ENCODE assay signal across 8 mouse cellular contexts in genomic region chr4:135873526-135874202, GRCm38 (mm10). TPM values are rescaled to one million over a fixed set of nuclear protein-coding genes. Genes with fewer than 3 reads are reported as not detected.
DNase-seq lines count a peak whose midpoint lies in the region; ATAC-seq and TF ChIP-seq lines count a peak whose summit lies in the region.

Gene Pnrc2 (minus strand): TSS chr4:135873850.

- peaks cover 40% of the 10 kb centered on the region for H3K36me3 ChIP-seq in E14TG2a.4 (ENCODE audit: insufficient read depth, low read length)
- peaks cover 24% of the 10 kb centered on the region for H3K36me3 ChIP-seq in forebrain, embryonic 12.5 days (replicated peaks)
- peaks cover 28% of the 10 kb centered on the region for H3K36me3 ChIP-seq in heart, postnatal 0 days (replicated peaks; ENCODE audit: control insufficient read depth, insufficient read depth, low read length)
- H3K36me3 ChIP-seq in liver, postnatal 0 days (replicated peaks; ENCODE audit: insufficient read depth, low read length), result peaks cover 35% of the 10 kb centered on the region
- peaks cover 12% of the 10 kb centered on the region for H3K36me3 ChIP-seq in neural tube, embryonic 14.5 days (ENCODE audit: control insufficient read depth, insufficient read depth, low read length)

- peak within 1 kb of the TSS; percentile 87 for H3K4me3 ChIP-seq in E14TG2a.4 (replicated peaks; ENCODE audit: low read length)
- H3K4me3 ChIP-seq in forebrain, embryonic 12.5 days (replicated peaks), result peak within 1 kb of the TSS; percentile 75
- peak within 1 kb of the TSS; percentile 71 for H3K4me3 ChIP-seq in heart, postnatal 0 days (ENCODE audit: low read depth, low read length)
- peak within 1 kb of the TSS; percentile 74 for H3K4me3 ChIP-seq in liver, postnatal 0 days (ENCODE audit: low read depth, low read length)
- peak within 1 kb of the TSS; percentile 62 for H3K4me3 ChIP-seq in neural tube, embryonic 14.5 days (ENCODE audit: low read depth, low read length)

- peak within 1 kb of the TSS; percentile 93 for H3K9ac ChIP-seq in forebrain, embryonic 12.5 days
- peak within 1 kb of the TSS; percentile 88 for H3K9ac ChIP-seq in heart, postnatal 0 days (replicated peaks; ENCODE audit: low read depth, low read length)
- H3K9ac ChIP-seq in liver, postnatal 0 days (replicated peaks), result peak within 1 kb of the TSS; percentile 90
- H3K9ac ChIP-seq in neural tube, embryonic 14.5 days (replicated peaks; ENCODE audit: low read depth, low read length), result peak within 1 kb of the TSS; percentile 76

- peak; percentile 96 for ATAC-seq in forebrain, embryonic 12.5 days (ENCODE audit: low FRiP score)
- ATAC-seq in heart, postnatal 0 days (ENCODE audit: insufficient read depth, low read depth), result peak; percentile 89
- peak; percentile 94 for ATAC-seq in liver, postnatal 0 days
- peak; percentile 96 for ATAC-seq in neural tube, embryonic 14.5 days (ENCODE audit: low read depth)

- TF ChIP-seq EP300 in heart, postnatal 0 days (IDR thresholded peaks at IDR 0.05; ENCODE audit: low read depth), result peak; percentile 66; the same call in 1 of the 2 replicates
- peak; percentile 51; the same call in 1 of the 2 replicates for TF ChIP-seq EP300 in liver, postnatal 0 days (IDR thresholded peaks at IDR 0.05; ENCODE audit: low read depth)

- 0% methylated on average over 58 of the region's 60 CpGs for WGBS in forebrain, embryonic 12.5 days
- under 1% methylated on average over 53 of the region's 60 CpGs for WGBS in heart, postnatal 0 days
- WGBS in large intestine, adult 2 months, result under 1% methylated on average over 59 of the region's 60 CpGs
- WGBS in liver, postnatal 0 days (ENCODE audit: insufficient replicate concordance), result under 1% methylated on average over 50 of the region's 60 CpGs
- WGBS in neural tube, embryonic 14.5 days, result under 1% methylated on average over 51 of the region's 60 CpGs

- H3K27me3 ChIP-seq in E14TG2a.4 (ENCODE audit: insufficient read depth, low read length), result no peaks in the 10 kb centered on the region
- H3K27me3 ChIP-seq in forebrain, embryonic 12.5 days, result no peaks in the 10 kb centered on the region
- no peaks in the 10 kb centered on the region for H3K27me3 ChIP-seq in heart, postnatal 0 days (ENCODE audit: control insufficient read depth, insufficient read depth, low read length)
- no peaks in the 10 kb centered on the region for H3K27me3 ChIP-seq in liver, postnatal 0 days (ENCODE audit: insufficient read depth, low read length)
- no peaks in the 10 kb centered on the region for H3K27me3 ChIP-seq in neural tube, embryonic 14.5 days (ENCODE audit: control insufficient read depth, insufficient read depth, low read length)

- TF ChIP-seq CTCF in E14TG2a.4 (conservative IDR thresholded peaks at IDR 0.05; ENCODE audit: low read length), result no peak
- no peak for TF ChIP-seq CTCF in heart, postnatal 0 days (IDR thresholded peaks at IDR 0.05; ENCODE audit: low read depth)
- no peak for TF ChIP-seq CTCF in liver, postnatal 0 days (IDR thresholded peaks at IDR 0.05; ENCODE audit: low read depth)

- H3K4me1 ChIP-seq in E14TG2a.4 (replicated peaks; ENCODE audit: low read depth, low read length), result peaks cover 57% of the 10 kb centered on the region
- peaks cover 60% of the 10 kb centered on the region for H3K4me1 ChIP-seq in forebrain, embryonic 12.5 days
- peaks cover 58% of the 10 kb centered on the region for H3K4me1 ChIP-seq in heart, postnatal 0 days (ENCODE audit: control insufficient read depth, insufficient read depth)
- H3K4me1 ChIP-seq in liver, postnatal 0 days (ENCODE audit: insufficient read depth), result peaks cover 42% of the 10 kb centered on the region
- peaks cover 32% of the 10 kb centered on the region for H3K4me1 ChIP-seq in neural tube, embryonic 14.5 days (ENCODE audit: control insufficient read depth, insufficient read depth, low read length)

- H3K27ac ChIP-seq in forebrain, embryonic 12.5 days, result peak within 1 kb of the TSS; percentile 98
- peak within 1 kb of the TSS; percentile 100 for H3K27ac ChIP-seq in heart, postnatal 0 days (ENCODE audit: low read depth)
- H3K27ac ChIP-seq in liver, postnatal 0 days (ENCODE audit: low read depth), result peak within 1 kb of the TSS; percentile 98
- peak within 1 kb of the TSS; percentile 97 for H3K27ac ChIP-seq in neural tube, embryonic 14.5 days (ENCODE audit: low read depth, low read length)

- peak; percentile 82 for DNase-seq in c-Kit-positive CD71-positive TER-119-negative erythroid progenitor cells, embryonic 14.5 days (ENCODE audit: low read depth)
- DNase-seq in heart, postnatal 0 days (ENCODE audit: low spot score), result peak; percentile 94
- DNase-seq in large intestine, adult 2 months (ENCODE audit: low read depth, low spot score), result peak; percentile 67
- DNase-seq in liver, postnatal 0 days, result peak; percentile 95
- DNase-seq in testis, postnatal 10 days (ENCODE audit: low spot score), result peak; percentile 86

- peak within 1 kb of the TSS; percentile 88 for H3K4me2 ChIP-seq in forebrain, embryonic 12.5 days
- peak within 1 kb of the TSS; percentile 88 for H3K4me2 ChIP-seq in heart, postnatal 0 days (ENCODE audit: low read depth, low read length)
- H3K4me2 ChIP-seq in liver, postnatal 0 days (ENCODE audit: low read depth, low read length), result peak within 1 kb of the TSS; percentile 88
- H3K4me2 ChIP-seq in neural tube, embryonic 14.5 days (ENCODE audit: low read depth, low read length), result peak within 1 kb of the TSS; percentile 77

- H3K9me3 ChIP-seq in E14TG2a.4 (ENCODE audit: low read length), result no peaks in the 10 kb centered on the region
- H3K9me3 ChIP-seq in forebrain, embryonic 12.5 days, result no peaks in the 10 kb centered on the region
- no peaks in the 10 kb centered on the region for H3K9me3 ChIP-seq in heart, postnatal 0 days (replicated peaks; ENCODE audit: control insufficient read depth, low read length)
- no peaks in the 10 kb centered on the region for H3K9me3 ChIP-seq in liver, postnatal 0 days (ENCODE audit: low read length)
- H3K9me3 ChIP-seq in neural tube, embryonic 14.5 days (ENCODE audit: control insufficient read depth, low read length), result no peaks in the 10 kb centered on the region

RNA-seq across cellular contexts. Expression of gene Pnrc2, which starts in this region (rescaled TPM):
- polyA plus RNA-seq in forebrain, embryonic 12.5 days (2016; fragmentation: Nextera tagmentation; extraction: Ambion mirVana), result 196 and 199 TPM in 2 replicates
- total RNA-seq in heart, postnatal 0 days (2014; rRNA removed; ENCODE audit: low replicate concordance), result 78.7 and 80.8 TPM in 2 replicates
- 107 and 111 TPM in 2 replicates for polyA plus RNA-seq in heart, postnatal 0 days (2015; fragmentation: Nextera tagmentation; extraction: Ambion mirVana)
- 23.5 and 29.1 TPM in 2 replicates for polyA plus RNA-seq in large intestine, adult 2 months (2012; rRNA removed)
- polyA plus RNA-seq in liver, postnatal 0 days (2015; fragmentation: Nextera tagmentation; extraction: Ambion mirVana), result 53.2 and 55.2 TPM in 2 replicates
- 85.7 and 100 TPM in 2 replicates for polyA plus RNA-seq in neural tube, embryonic 14.5 days (2014; fragmentation: Nextera tagmentation; extraction: Ambion mirVana)

Comparison
In these comparisons a context has a peak if more than half of its experiments do, and no peak if none do; other contexts are left out.
1. Peak in every context shown above with its lines: DNase-seq, ATAC-seq, H3K4me3 ChIP-seq and H3K27ac ChIP-seq.